Mouse (Mus musculus) naive thymus-derived CD4-positive, alpha-beta T cell, adult 5 months (primary cell): ENCODE results near the gene Ei24. TPM values are rescaled to one million over a fixed set of nuclear protein-coding genes. Genes with fewer than 3 reads are reported as not detected.

Experiments
- polyA plus RNA-seq: library from polyadenylated mRNA; unstranded; fragments of 100-300 nt; shearing (Covaris generic); gene quantifications from one replicate; pipeline ENCODE4 v1.2.1, GENCODE M21; 2017

Ei24 gene
- 39.0 TPM for polyA plus RNA-seq

DNA sequence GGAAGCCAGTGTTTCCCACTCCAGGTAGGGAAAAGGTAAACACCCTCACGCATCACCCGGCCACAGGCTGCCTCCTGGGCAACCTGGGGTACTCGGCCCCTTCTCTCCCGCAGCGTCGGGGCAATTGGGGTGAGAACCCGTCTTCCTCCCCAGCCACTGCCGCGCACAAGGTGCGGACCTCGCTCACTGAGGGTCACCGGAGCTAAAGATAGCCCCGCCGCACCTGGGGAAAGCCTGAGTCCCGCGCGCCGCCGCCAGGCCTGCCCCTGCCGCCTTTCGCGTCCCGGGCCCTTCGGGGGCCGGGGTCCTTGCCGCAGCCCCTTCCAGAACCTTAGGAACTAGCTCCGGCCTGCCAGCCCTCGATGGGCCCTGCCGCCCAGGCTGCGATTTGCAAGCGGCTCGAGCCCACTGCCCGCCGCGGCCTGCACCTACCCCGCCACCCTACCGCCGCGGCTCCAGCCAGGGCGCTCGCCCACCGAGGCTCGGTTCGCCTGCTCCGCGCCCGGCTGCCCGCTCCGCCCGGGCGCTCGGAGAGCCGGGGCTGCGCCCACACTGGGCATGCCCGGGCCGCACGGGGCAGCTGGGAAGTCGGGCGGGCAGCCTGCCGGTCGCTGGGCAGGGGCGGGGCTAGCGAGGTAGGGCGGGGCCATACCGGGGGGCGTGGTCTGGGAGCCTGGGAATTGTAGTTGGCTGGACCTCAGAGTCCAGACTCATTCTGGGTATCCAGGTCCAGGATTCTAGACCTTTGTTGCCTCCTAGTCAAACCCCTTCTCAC is at the start of gene Ei24:
Gene Ei24, minus strand, starts transcription at position 613 of the 775 bp plus-strand sequence.

DNA sequence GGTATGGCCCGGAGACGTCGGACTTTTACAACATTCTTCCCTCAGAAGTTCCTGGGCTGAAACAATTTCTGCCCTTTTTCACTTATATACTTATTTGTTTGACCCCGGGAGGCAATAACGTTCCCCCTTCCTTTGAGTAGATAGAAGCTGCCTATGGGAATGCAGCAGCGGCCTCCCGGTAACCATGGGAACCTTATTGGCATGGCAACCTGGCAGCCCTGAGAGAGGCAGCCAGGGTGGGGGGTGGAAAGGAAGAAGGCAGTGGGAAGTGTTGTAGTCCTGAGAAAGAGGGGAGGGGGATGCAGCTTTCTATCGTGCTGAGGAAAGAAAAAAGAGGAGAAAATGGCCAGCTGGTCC is 24.4 kb upstream of the Ei24 start, which contains the start of gene Fez1:
Gene Fez1, plus strand, starts transcription at position 221 of the 357 bp plus-strand sequence.

DNA sequence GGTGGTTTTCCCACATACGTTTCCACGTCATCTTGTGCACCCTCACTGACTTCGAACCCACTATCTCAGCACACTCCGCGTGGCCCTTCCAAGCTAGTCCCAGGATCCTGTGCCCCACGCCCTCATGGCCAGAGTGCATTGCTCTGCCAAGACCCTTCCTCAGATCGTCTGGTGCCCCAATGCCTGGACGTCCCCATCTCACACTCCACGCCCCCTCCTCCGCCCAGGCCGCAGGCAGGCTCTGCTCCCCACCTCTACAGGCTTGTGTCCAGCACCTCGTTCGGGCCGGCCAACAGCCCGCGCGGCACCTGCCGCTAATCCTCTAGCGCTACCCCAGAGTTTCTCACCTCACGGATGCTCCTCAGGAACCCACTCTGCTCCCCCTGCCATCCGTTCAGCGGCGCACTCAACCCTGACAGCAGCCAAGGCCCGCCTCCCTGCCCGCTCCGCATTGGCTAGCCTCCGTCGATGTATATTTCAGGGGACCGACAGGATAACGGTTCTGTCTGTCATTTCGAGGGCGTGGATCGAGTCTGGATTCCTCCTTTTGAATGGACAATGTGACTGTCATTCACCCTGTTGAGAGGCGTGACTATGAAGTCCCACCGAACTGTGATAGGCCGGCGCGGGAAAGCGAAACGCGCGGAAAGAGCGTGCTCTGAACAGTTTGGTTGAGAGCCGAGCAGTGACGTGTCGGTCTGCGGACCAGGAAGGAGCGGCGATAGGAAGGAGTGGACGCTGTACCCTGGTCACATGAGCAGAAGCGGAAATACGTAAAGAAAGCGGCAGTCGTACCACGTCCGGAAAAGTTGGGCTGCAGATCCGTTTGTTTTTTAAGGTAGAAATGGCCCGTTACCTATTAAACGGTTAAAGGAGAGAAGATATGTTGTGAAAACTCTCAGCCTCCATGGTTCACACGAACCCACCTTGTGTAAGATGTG is 29.7 kb downstream of the Ei24 start, which contains the start of gene Stt3a:
Gene Stt3a, minus strand, starts transcription at position 477 of the 941 bp plus-strand sequence.

Other genes starting within 250 kb of the Ei24 start
- gene Gm17689, start 214.8 kb downstream of the Ei24 start, polyA plus RNA-seq, result not detected
- gene A630095E13Rik, start 154.0 kb downstream of the Ei24 start, polyA plus RNA-seq, result not detected
- not detected for gene Acrv1, start 104.2 kb downstream of the Ei24 start, polyA plus RNA-seq
- 2.1 TPM for gene Chek1, start 70.3 kb downstream of the Ei24 start, polyA plus RNA-seq
- gene Stt3a, start 29.7 kb downstream of the Ei24 start, polyA plus RNA-seq, result 155 TPM
- not detected for gene Fez1, start 24.5 kb upstream of the Ei24 start, polyA plus RNA-seq